In genomic region chr11:100145858-100146560, GRCm38 (mm10) we compare ENCODE assay signal across 8 mouse cellular contexts. TPM values are rescaled to one million over a fixed set of nuclear protein-coding genes. Genes with fewer than 3 reads are reported as not detected.
A peak's percentile ranks its signal among the peaks of the same experiment; 100 is the strongest.
DNase-seq lines count a peak whose midpoint lies in the region; ATAC-seq and TF ChIP-seq lines count a peak whose summit lies in the region.

No protein-coding gene starts in this region.

- no peak overlapping the region for H3K9ac ChIP-seq in ES-Bruce4 (ENCODE audit: low read depth, poor library complexity, severe bottlenecking)
- no peak overlapping the region for H3K9ac ChIP-seq in embryonic facial prominence, embryonic 13.5 days
- peak overlapping the region; percentile 53; the same call in 1 of the 2 replicates for H3K9ac ChIP-seq in kidney, embryonic 16.5 days (replicated peaks; ENCODE audit: low read length)

- no peaks in the 10 kb centered on the region for H3K9me3 ChIP-seq in ES-Bruce4 (replicated peaks; ENCODE audit: control insufficient read depth, insufficient read depth, low read length, poor library complexity, severe bottlenecking)
- no peaks in the 10 kb centered on the region for H3K9me3 ChIP-seq in embryonic facial prominence, embryonic 13.5 days
- no peaks in the 10 kb centered on the region for H3K9me3 ChIP-seq in kidney, embryonic 16.5 days (ENCODE audit: low read length)

- no peaks in the 10 kb centered on the region for H3K4me1 ChIP-seq in ES-Bruce4 (ENCODE audit: control insufficient read depth, insufficient read depth, low read length)
- H3K4me1 ChIP-seq in embryonic facial prominence, embryonic 13.5 days = peaks cover 8% of the 10 kb centered on the region
- peaks cover 16% of the 10 kb centered on the region; the same call in 1 of the 2 replicates for H3K4me1 ChIP-seq in kidney, embryonic 16.5 days (ENCODE audit: insufficient read depth, low read length)
- no peaks in the 10 kb centered on the region for H3K4me1 ChIP-seq in thymus, adult 2 months (replicated peaks; ENCODE audit: control insufficient read depth, insufficient read depth, low read length)

- no peak for ATAC-seq in embryonic facial prominence, embryonic 13.5 days (ENCODE audit: insufficient number of reproducible peaks, insufficient read depth, low FRiP score, low TSS enrichment, low read depth)
- ATAC-seq in kidney, embryonic 16.5 days (ENCODE audit: low FRiP score, low TSS enrichment) = peak; percentile 53
- no peak for ATAC-seq in megakaryocyte progenitor cell, adult 5-6 weeks (replicated peaks; ENCODE audit: poor library complexity)

- no peaks in the 10 kb centered on the region for H3K36me3 ChIP-seq in ES-Bruce4 (ENCODE audit: control insufficient read depth, insufficient read depth, low read length, poor library complexity, severe bottlenecking)
- H3K36me3 ChIP-seq in embryonic facial prominence, embryonic 13.5 days = no peaks in the 10 kb centered on the region
- H3K36me3 ChIP-seq in kidney, embryonic 16.5 days (ENCODE audit: insufficient read depth, low read length) = no peaks in the 10 kb centered on the region
- no peaks in the 10 kb centered on the region for H3K36me3 ChIP-seq in thymus, adult 2 months (ENCODE audit: control insufficient read depth, insufficient read depth, low read length)

- no peaks in the 10 kb centered on the region for H3K27me3 ChIP-seq in ES-Bruce4 (ENCODE audit: control insufficient read depth, insufficient read depth, low read length, poor library complexity, severe bottlenecking)
- peaks cover 35% of the 10 kb centered on the region for H3K27me3 ChIP-seq in embryonic facial prominence, embryonic 13.5 days
- H3K27me3 ChIP-seq in kidney, embryonic 16.5 days (ENCODE audit: insufficient read depth, low read length) = peaks cover 14% of the 10 kb centered on the region
- H3K27me3 ChIP-seq in thymus, adult 2 months (ENCODE audit: control insufficient read depth, insufficient read depth, low read length) = peaks cover 2% of the 10 kb centered on the region; the same call in 1 of the 2 replicates

- peak overlapping the region; percentile 54 for H3K4me2 ChIP-seq in embryonic facial prominence, embryonic 13.5 days
- peak overlapping the region; percentile 53 for H3K4me2 ChIP-seq in kidney, embryonic 16.5 days (replicated peaks; ENCODE audit: low read depth, low read length)

- no peak for TF ChIP-seq POLR2A in ES-Bruce4 (IDR thresholded peaks at IDR 0.05; ENCODE audit: insufficient read depth, low read length)
- no peak for TF ChIP-seq POLR2A in thymus, adult 2 months (IDR thresholded peaks at IDR 0.05; ENCODE audit: control insufficient read depth, extremely low read depth, insufficient read depth, low read length, poor library complexity)

- TF ChIP-seq EP300 in ES-Bruce4 (IDR thresholded peaks at IDR 0.05; ENCODE audit: insufficient read depth, low read depth, low read length) = no peak

- H3K27ac ChIP-seq in ES-Bruce4 (ENCODE audit: insufficient read depth, low read length) = no peak overlapping the region
- no peak overlapping the region for H3K27ac ChIP-seq in embryonic facial prominence, embryonic 13.5 days
- peak overlapping the region; percentile 25; the same call in 1 of the 2 replicates for H3K27ac ChIP-seq in kidney, embryonic 16.5 days (ENCODE audit: low read length)
- H3K27ac ChIP-seq in thymus, adult 2 months (ENCODE audit: control insufficient read depth, insufficient read depth, low read length) = no peak overlapping the region

- DNase-seq in mesoderm, embryonic 11.5 days (ENCODE audit: low read depth, low spot score) = peak; percentile 31
- DNase-seq in thymus, adult 2 months = no peak
- DNase-seq in embryo, embryonic 9.5 days (ENCODE audit: extremely low spot score) = no peak
- DNase-seq in gastrocnemius, adult 18-20 months (ENCODE audit: low spot score) = no peak

- H3K4me3 ChIP-seq in ES-Bruce4 (ENCODE audit: low read depth, low read length) = peak overlapping the region; percentile 56
- peak overlapping the region; percentile 34 for H3K4me3 ChIP-seq in embryonic facial prominence, embryonic 13.5 days
- H3K4me3 ChIP-seq in kidney, embryonic 16.5 days (ENCODE audit: low read length) = peak overlapping the region; percentile 45
- no peak overlapping the region for H3K4me3 ChIP-seq in thymus, adult 2 months (ENCODE audit: control insufficient read depth, insufficient read depth, low read length)

- no peak for TF ChIP-seq CTCF in ES-Bruce4 (IDR thresholded peaks at IDR 0.05; ENCODE audit: low read depth, low read length)
- TF ChIP-seq CTCF in thymus, adult 2 months (IDR thresholded peaks at IDR 0.05; ENCODE audit: borderline replicate concordance, control insufficient read depth, extremely low read depth, insufficient read depth, low read length, poor library complexity) = no peak

- WGBS in embryonic facial prominence, embryonic 13.5 days = 5% methylated on average over 13 of the region's 13 CpGs
- WGBS in kidney, embryonic 16.5 days = 2% methylated on average over 13 of the region's 13 CpGs
- WGBS in thymus, adult 2 months = 8% methylated on average over 13 of the region's 13 CpGs

RNA-seq across cellular contexts. Expression of gene Krt19, which starts 2.5 kb away (rescaled TPM):
- 83.7 and 93.1 TPM in 2 replicates for polyA plus RNA-seq in ES-Bruce4 (2011; ENCODE audit: insufficient read depth, insufficient read length, low read depth, missing spikeins)
- polyA plus RNA-seq in embryonic facial prominence, embryonic 13.5 days (2015; fragmentation: Nextera tagmentation; extraction: Ambion mirVana) = 44.6 and 57.3 TPM in 2 replicates
- 96.4 and 105 TPM in 2 replicates for polyA plus RNA-seq in kidney, embryonic 16.5 days (2015; fragmentation: Nextera tagmentation; extraction: Ambion mirVana)
- polyA plus RNA-seq in thymus, adult 2 months (2012; rRNA removed) = 8.7 and 13.0 TPM in 2 replicates
- not detected in 2 replicates for total RNA-seq in megakaryocyte progenitor cell, adult 5-6 weeks (2015)
- total RNA-seq in megakaryocyte progenitor cell, adult 5-6 weeks (2017) = not detected in 2 replicates
- under 1 TPM; 0.37 to 0.57 TPM for total RNA-seq in gastrocnemius, adult 18-20 months (2021)

RNA-seq across cellular contexts. Expression of gene Krt15, which starts 10.3 kb away (rescaled TPM):
- polyA plus RNA-seq in ES-Bruce4 (2011; ENCODE audit: insufficient read depth, insufficient read length, low read depth, missing spikeins) = 0.37 and 0.41 TPM in 2 replicates
- 314 and 354 TPM in 2 replicates for polyA plus RNA-seq in embryonic facial prominence, embryonic 13.5 days (2015; fragmentation: Nextera tagmentation; extraction: Ambion mirVana)
- 1.3 and 3.8 TPM in 2 replicates for polyA plus RNA-seq in kidney, embryonic 16.5 days (2015; fragmentation: Nextera tagmentation; extraction: Ambion mirVana)
- 0.85 and 1.1 TPM in 2 replicates for polyA plus RNA-seq in thymus, adult 2 months (2012; rRNA removed)
- not detected in 2 replicates for total RNA-seq in megakaryocyte progenitor cell, adult 5-6 weeks (2015)
- not detected in 2 replicates for total RNA-seq in megakaryocyte progenitor cell, adult 5-6 weeks (2017)
- total RNA-seq in gastrocnemius, adult 18-20 months (2021) = not detected

RNA-seq across cellular contexts. Expression of gene Krt13, which starts 24.6 kb away (rescaled TPM):
- polyA plus RNA-seq in ES-Bruce4 (2011; ENCODE audit: insufficient read depth, insufficient read length, low read depth, missing spikeins) = not detected in 2 replicates
- polyA plus RNA-seq in embryonic facial prominence, embryonic 13.5 days (2015; fragmentation: Nextera tagmentation; extraction: Ambion mirVana) = 1.1 and 2.2 TPM in 2 replicates
- polyA plus RNA-seq in kidney, embryonic 16.5 days (2015; fragmentation: Nextera tagmentation; extraction: Ambion mirVana) = 0.36 and 0.37 TPM in 2 replicates
- 0.92 and 0.98 TPM in 2 replicates for polyA plus RNA-seq in thymus, adult 2 months (2012; rRNA removed)
- not detected in 2 replicates for total RNA-seq in megakaryocyte progenitor cell, adult 5-6 weeks (2015)
- total RNA-seq in megakaryocyte progenitor cell, adult 5-6 weeks (2017) = not detected in 2 replicates
- total RNA-seq in gastrocnemius, adult 18-20 months (2021) = not detected

RNA-seq across cellular contexts. Expression of gene Krt36, which starts 40.6 kb away (rescaled TPM):
- not detected in 2 replicates for polyA plus RNA-seq in ES-Bruce4 (2011; ENCODE audit: insufficient read depth, insufficient read length, low read depth, missing spikeins)
- polyA plus RNA-seq in embryonic facial prominence, embryonic 13.5 days (2015; fragmentation: Nextera tagmentation; extraction: Ambion mirVana) = 0.15 TPM in 1 of 2 replicates, not detected in the other
- 1.1 and 1.6 TPM in 2 replicates for polyA plus RNA-seq in kidney, embryonic 16.5 days (2015; fragmentation: Nextera tagmentation; extraction: Ambion mirVana)
- polyA plus RNA-seq in thymus, adult 2 months (2012; rRNA removed) = 0.79 and 0.90 TPM in 2 replicates
- total RNA-seq in megakaryocyte progenitor cell, adult 5-6 weeks (2015) = not detected in 2 replicates
- total RNA-seq in megakaryocyte progenitor cell, adult 5-6 weeks (2017) = not detected in 2 replicates
- total RNA-seq in gastrocnemius, adult 18-20 months (2021) = not detected

RNA-seq across cellular contexts. Expression of gene Krt9, which starts 47.0 kb away (rescaled TPM):
- not detected in 2 replicates for polyA plus RNA-seq in ES-Bruce4 (2011; ENCODE audit: insufficient read depth, insufficient read length, low read depth, missing spikeins)
- not detected in 2 replicates for polyA plus RNA-seq in embryonic facial prominence, embryonic 13.5 days (2015; fragmentation: Nextera tagmentation; extraction: Ambion mirVana)
- not detected in 2 replicates for polyA plus RNA-seq in kidney, embryonic 16.5 days (2015; fragmentation: Nextera tagmentation; extraction: Ambion mirVana)
- polyA plus RNA-seq in thymus, adult 2 months (2012; rRNA removed) = 0.31 and 0.42 TPM in 2 replicates
- total RNA-seq in megakaryocyte progenitor cell, adult 5-6 weeks (2015) = not detected in 2 replicates
- total RNA-seq in megakaryocyte progenitor cell, adult 5-6 weeks (2017) = not detected in 2 replicates
- not detected for total RNA-seq in gastrocnemius, adult 18-20 months (2021)

Comparison
In these comparisons a context has a peak if more than half of its experiments do, and no peak if none do; other contexts are left out.
1. RNA of gene Krt15, which starts 10.3 kb away (polyA plus RNA-seq): 314 to 354 TPM in embryonic facial prominence, embryonic 13.5 days; 1.3 to 3.8 TPM in kidney, embryonic 16.5 days, 0.85 to 1.1 TPM in thymus, adult 2 months and 0.37 to 0.41 TPM in ES-Bruce4; every median in the first group is over 10 times any median in the second.